Mouse (Mus musculus) stomach, postnatal 0 days (tissue): ENCODE results near the gene Pcbp1. TPM values are rescaled to one million over a fixed set of nuclear protein-coding genes. Genes with fewer than 3 reads are reported as not detected.
"Not testable (repeated sequence)": the region's sequence is repeated elsewhere in the genome, so short reads cannot be mapped to it uniquely, and the experiment has no call there.

Experiments
- ATAC-seq: fragments of 200-750 bp; cut with Nextera tagmentation; 2 replicates; pipeline ENCODE4 v1.8.0; 2017; ENCODE audit not compliant: low FRiP score, low TSS enrichment
- DNase-seq: peaks from one replicate; pipeline ENCODE4 v3.0.0-alpha.2; 2016; ENCODE audit warnings: low spot score
- H3K27ac ChIP-seq: fragments of 300-500 bp; sonication (generic); replicated peaks from 2 replicates; pipeline ENCODE4 v1.5.1; 2014; ENCODE audit warnings: mild to moderate bottlenecking, control low read depth
- H3K27me3 ChIP-seq: fragments of 300-500 bp; sonication (generic); 2 replicates; pipeline ENCODE4 v1.6.1; 2014; ENCODE audit warnings: low read length; ENCODE audit not compliant: control insufficient read depth, insufficient read depth
- H3K36me3 ChIP-seq: fragments of 300-500 bp; sonication (generic); 2 replicates; pipeline ENCODE4 v1.6.1; 2014; ENCODE audit warnings: low read length, mixed read lengths; ENCODE audit not compliant: control insufficient read depth, insufficient read depth
- H3K4me1 ChIP-seq: fragments of 300-500 bp; sonication (generic); replicated peaks from 2 replicates; pipeline ENCODE4 v1.6.1; 2014; ENCODE audit warnings: antibody characterized with exemption; ENCODE audit not compliant: control insufficient read depth, insufficient read depth
- H3K4me2 ChIP-seq: fragments of 300-500 bp; sonication (generic); replicated peaks from 2 replicates; pipeline ENCODE4 v1.6.1; 2014; ENCODE audit warnings: low read depth, mild to moderate bottlenecking, control low read depth, moderate library complexity
- H3K4me3 ChIP-seq: fragments of 300-500 bp; sonication (generic); 2 replicates; pipeline ENCODE4 v1.5.1; 2014; ENCODE audit warnings: low read depth, low read length, control low read depth
- H3K9ac ChIP-seq: fragments of 300-500 bp; sonication (generic); 2 replicates; pipeline ENCODE4 v1.6.1; 2014; ENCODE audit warnings: mild to moderate bottlenecking, low read length, control low read depth, mixed read lengths
- H3K9me3 ChIP-seq: fragments of 300-500 bp; sonication (generic); 2 replicates; pipeline ENCODE4 v1.6.1; 2016; ENCODE audit warnings: low read length; ENCODE audit not compliant: control insufficient read depth
- CTCF ChIP-seq: IDR thresholded peaks from 2 replicates; pipeline ENCODE4 v1.5.1; 2016; ENCODE audit warnings: antibody characterized with exemption, low read depth, mild to moderate bottlenecking, moderate library complexity
- EP300 ChIP-seq: optimal IDR thresholded peaks from 2 replicates; pipeline ENCODE3; 2016; ENCODE audit warnings: antibody characterized with exemption
- WGBS: fragments of 180-500 bp; shearing (Covaris S2); extraction: QIAGEN DNeasy Blood & Tissue Kit; methylation state at CpG from one replicate; pipeline ENCODE4 v1.1.7; 2014; 5-methylcytosine and 5-hydroxymethylcytosine counted together
- polyA plus RNA-seq: library from polyadenylated mRNA; unstranded; fragments of >200 nt; fragmentation: Nextera tagmentation; extraction: Ambion mirVana; gene quantifications from 2 replicates; pipeline ENCODE4 v1.2.1, GENCODE M21; 2015

Pcbp1 gene
- polyA plus RNA-seq, 1 experiment from 2014 or later = 337 TPM

DNA sequence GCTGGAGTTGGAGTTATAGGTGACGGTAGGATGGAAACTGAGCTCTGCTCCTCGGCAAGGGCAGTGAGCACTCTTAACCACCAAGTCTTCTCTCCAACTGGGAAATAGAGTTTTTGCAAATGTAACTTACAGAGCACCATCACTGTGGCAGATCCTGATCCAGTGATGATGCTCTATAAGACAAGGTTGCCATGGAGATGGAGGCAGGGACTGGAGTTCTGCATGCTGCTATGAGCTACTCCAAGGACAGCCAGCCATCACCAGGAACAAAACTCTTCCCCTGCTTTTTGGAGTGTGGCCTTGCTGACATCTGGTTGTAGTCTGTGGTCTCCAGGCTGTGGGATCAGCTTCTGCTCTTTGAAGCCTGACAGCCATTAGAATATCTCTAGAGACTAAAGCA lies 39.7 kb upstream of the Pcbp1 start:
- Histone ChIP-seq H3K9me3 (no peaks in the 10 kb centered on the region), H3K4me1 (0 out of 2 replicates have a peak, but pooled peaks cover 3% of the 10 kb centered on the region), H3K27me3 (no peaks in the 10 kb centered on the region), H3K9ac (no peak overlapping the region), H3K36me3 (no peaks in the 10 kb centered on the region), H3K4me2 (no peak overlapping the region), H3K27ac (no peak overlapping the region), H3K4me3 (no peak overlapping the region)
- WGBS = 97% methylated on average over 2 of the region's 2 CpGs
- no peak for DNase-seq
- TF ChIP-seq EP300 = no peak
- TF ChIP-seq CTCF = no peak
- no peak for ATAC-seq

DNA sequence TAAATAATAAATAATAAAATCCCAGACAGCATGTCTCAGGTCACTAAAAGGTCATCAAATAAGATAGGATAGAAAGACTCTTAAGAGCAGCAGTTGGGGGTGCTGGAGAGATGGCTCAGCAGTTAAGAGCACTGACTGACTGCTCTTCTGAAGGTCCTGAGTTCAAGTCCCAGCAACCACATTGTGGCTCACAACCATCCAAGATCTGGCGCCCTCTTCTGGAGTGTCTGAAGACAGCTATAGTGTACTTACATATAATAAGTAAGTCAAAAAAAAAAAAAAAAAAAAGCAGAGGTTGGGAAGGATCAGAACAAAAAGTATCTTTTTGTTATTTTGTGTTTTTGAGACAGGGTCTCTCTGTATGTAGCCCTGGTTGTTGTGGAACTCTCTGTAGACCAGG lies 31.1 kb upstream of the Pcbp1 start:
- not testable (repeated sequence) for ATAC-seq

DNA sequence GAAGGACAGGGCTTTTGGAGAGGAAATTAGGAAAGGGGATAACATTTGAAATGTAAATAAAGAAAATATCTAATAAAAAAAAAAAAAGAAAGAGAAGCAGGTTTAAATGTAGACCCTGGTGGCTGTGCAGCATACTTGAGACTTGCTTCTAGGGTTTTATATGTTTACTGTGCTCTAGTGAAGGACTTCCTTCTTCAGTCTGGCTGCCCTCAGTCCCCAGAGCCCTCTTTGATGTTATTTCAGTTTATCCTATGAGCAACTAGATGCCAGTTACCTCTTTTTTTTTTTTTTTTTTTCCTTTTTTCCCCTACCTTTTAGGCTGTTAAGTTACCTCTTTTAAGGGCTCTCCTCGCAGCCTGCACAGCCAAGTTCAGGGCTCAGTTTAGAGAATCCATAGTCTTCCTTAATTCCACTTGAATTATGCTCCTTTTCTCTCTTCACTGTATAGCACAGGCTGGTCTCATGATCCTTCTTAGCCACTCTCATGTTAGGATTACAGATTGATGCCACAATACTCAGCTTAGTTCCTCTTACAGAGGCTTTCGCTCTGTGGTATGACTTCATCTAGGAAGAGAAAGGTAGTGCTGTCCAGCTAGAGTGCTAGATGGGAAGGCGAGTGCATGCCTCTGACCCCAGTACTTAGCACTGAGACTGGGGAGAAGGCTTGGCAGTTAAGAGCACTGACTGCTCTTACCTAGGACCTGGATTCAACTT lies 30.4 kb upstream of the Pcbp1 start:
- ATAC-seq (no peak), DNase-seq (no peak)
- WGBS = 93% methylated on average over 3 of the region's 3 CpGs
- H3K4me2 ChIP-seq = no peak overlapping the region
- no peak overlapping the region for H3K4me3 ChIP-seq
- no peaks in the 10 kb centered on the region for H3K4me1 ChIP-seq
- no peak overlapping the region for H3K9ac ChIP-seq
- TF ChIP-seq EP300 = no peak
- TF ChIP-seq CTCF = no peak
- no peaks in the 10 kb centered on the region for H3K27me3 ChIP-seq
- H3K27ac ChIP-seq = no peak overlapping the region
- peaks cover 7% of the 10 kb centered on the region; the same call in 1 of the 2 replicates for H3K36me3 ChIP-seq
- H3K9me3 ChIP-seq = no peaks in the 10 kb centered on the region

More for the DNA sequence above, 31.1 kb upstream of the Pcbp1 start:
- 90% methylated on average over 1 of the region's 1 CpGs for WGBS
- not testable (repeated sequence) for H3K4me3 ChIP-seq, H3K4me2 ChIP-seq, DNase-seq, H3K36me3 ChIP-seq, H3K9me3 ChIP-seq, H3K9ac ChIP-seq, H3K27me3 ChIP-seq, H3K27ac ChIP-seq, H3K4me1 ChIP-seq
- peak; percentile 52 for TF ChIP-seq CTCF

DNA sequence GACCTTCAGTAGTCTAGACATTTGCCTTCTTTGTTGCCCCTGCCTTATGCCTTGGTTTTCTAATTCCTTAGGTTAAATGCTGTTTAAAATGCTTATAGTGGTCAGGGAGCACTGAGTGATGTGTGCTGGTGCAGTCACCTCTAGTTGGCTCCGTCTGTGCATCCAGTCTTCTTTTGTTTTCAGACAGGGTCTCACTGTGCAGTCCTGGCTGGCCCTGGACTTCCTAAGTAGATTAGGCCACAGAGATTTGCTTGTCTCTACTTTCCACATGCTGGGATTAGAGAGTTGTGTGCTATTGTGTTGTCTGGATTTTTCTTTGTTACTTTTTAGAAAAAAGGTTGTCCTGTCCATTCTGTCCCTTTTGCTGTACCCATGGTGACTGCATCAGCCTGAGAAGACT lies 24.5 kb upstream of the Pcbp1 start:
- Histone ChIP-seq H3K27ac (no peak overlapping the region), H3K36me3 (peaks cover 12% of the 10 kb centered on the region; the same call in 1 of the 2 replicates), H3K4me1 (no peaks in the 10 kb centered on the region), H3K4me3 (no peak overlapping the region), H3K27me3 (no peaks in the 10 kb centered on the region), H3K9me3 (no peaks in the 10 kb centered on the region), H3K4me2 (no peak overlapping the region), H3K9ac (no peak overlapping the region)
- DNase-seq = no peak
- WGBS = 84% methylated on average over 1 of the region's 1 CpGs
- no peak for ATAC-seq
- TF ChIP-seq CTCF (no peak), EP300 (no peak)

DNA sequence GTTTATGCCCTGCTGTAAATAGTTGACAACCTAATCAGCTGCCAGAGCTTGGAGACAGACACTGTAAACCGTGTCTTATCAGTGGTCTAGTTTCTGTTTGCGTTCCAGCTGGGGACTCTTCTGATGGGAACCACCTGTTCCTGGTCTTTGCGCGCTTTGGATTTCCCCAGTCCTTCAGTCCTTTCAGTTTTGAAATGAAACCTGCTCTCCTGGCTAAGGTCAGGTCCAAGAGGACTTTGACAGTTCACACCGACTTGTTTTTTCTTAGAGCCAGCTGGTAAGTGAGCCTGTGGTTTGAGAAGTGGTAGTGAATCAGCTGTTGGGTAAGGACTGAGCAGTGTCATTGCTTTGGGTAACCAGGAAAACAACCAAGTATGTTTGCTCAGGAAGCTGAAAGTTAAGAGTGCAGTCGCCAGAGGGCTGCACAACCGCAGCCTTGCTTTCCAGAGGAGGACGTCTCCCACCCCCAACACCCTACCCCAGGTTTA lies 21.8 kb upstream of the Pcbp1 start:
- Histone ChIP-seq H3K27ac (peak overlapping the region; percentile 70), H3K4me2 (no peak overlapping the region; the same call in 1 of the 2 replicates), H3K9ac (no peak overlapping the region), H3K9me3 (no peaks in the 10 kb centered on the region), H3K27me3 (no peaks in the 10 kb centered on the region), H3K4me1 (no peaks in the 10 kb centered on the region), H3K4me3 (no peak overlapping the region; the same call in 1 of the 2 replicates), H3K36me3 (peaks cover 12% of the 10 kb centered on the region; the same call in 1 of the 2 replicates)
- DNase-seq (peak; percentile 61), ATAC-seq (peak; percentile 80)
- WGBS = 34% methylated on average over 8 of the region's 8 CpGs
- peak; percentile 63 for TF ChIP-seq CTCF
- no peak for TF ChIP-seq EP300

DNA sequence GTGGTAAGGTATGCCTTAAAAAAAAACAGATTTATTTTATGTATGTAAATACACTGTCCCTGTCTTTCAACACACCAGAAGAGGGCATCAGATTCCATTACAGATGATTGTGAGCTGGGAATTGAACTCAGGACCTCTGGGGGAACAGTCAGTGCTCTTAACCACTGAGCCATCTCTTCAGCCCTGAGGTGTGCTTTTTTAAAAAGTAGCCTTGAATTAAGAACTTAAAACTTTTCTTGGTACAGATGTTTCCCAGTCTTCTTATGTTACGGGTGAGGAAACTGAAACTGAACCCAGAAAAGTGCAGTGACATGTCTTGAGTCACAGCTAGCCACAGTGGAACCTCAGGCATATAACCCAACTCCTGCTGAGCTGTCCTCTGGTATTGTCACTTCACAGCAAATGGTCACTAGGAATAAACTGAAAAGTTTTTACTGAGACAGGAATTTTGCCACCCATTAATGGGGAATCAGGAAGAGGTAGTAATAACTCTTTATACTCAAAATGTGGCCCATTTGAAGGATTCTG lies 21.2 kb upstream of the Pcbp1 start:
- H3K9me3 ChIP-seq = no peaks in the 10 kb centered on the region
- 92% methylated on average over 1 of the region's 1 CpGs for WGBS
- H3K4me2 ChIP-seq = no peak overlapping the region
- no peaks in the 10 kb centered on the region for H3K4me1 ChIP-seq
- H3K4me3 ChIP-seq = no peak overlapping the region
- no peak; the same call in 1 of the 2 replicates for TF ChIP-seq CTCF
- no peak for TF ChIP-seq EP300
- H3K36me3 ChIP-seq = peaks cover 11% of the 10 kb centered on the region; the same call in 1 of the 2 replicates
- no peak for ATAC-seq
- DNase-seq = no peak
- no peak overlapping the region for H3K9ac ChIP-seq
- peak overlapping the region; percentile 70 for H3K27ac ChIP-seq
- no peaks in the 10 kb centered on the region for H3K27me3 ChIP-seq
